28 mouse cellular contexts compared by ENCODE assay signal in the genomic region with DNA sequence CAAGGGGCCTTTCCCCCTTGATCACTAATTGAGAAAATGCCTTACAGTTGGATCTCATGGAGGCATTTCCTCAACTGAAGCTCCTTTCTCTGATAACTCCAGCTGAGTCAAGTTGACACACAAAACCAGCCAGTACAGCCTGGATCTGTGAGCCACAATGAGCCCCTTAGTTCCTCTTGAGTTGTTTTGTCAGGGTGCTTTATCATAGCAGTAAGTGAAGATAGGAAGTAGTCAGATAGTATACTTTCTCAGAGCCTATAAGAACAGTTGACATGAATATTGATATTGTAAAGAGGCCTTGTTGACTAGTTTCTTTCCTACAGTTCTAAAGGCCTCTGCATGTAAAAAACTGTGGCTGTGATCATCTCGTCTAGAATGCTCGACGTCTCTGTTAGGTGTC.
"Had no signal": no experiment of that assay in that cellular context is flagged by ENCODE, and none has a peak within 500 bp of the region (broad histone marks: within the 10 kb centered on the region; RNA-seq: fewer than 3 reads in every experiment).

No protein-coding gene starts in this region.

- H3K9me3 ChIP-seq: limb, embryonic 10.5 days; limb, embryonic 12.5 days; limb, embryonic 13.5 days; limb, embryonic 15.5 days; liver, embryonic 12.5 days; liver, embryonic 13.5 days; liver, embryonic 15.5 days; lung, embryonic 15.5 days; megakaryocyte, embryonic 14.5 days; midbrain, embryonic 10.5 days; midbrain, embryonic 12.5 days; midbrain, embryonic 13.5 days; midbrain, embryonic 15.5 days had no signal

- H3K36me3 ChIP-seq: midbrain, embryonic 15.5 days had no signal

- H3K4me3 ChIP-seq: left cerebral cortex, adult 2 months; limb, embryonic 10.5 days; limb, embryonic 12.5 days; limb, embryonic 13.5 days; limb, embryonic 15.5 days; liver, embryonic 12.5 days; liver, embryonic 13.5 days; liver, embryonic 15.5 days; lung, embryonic 15.5 days; megakaryocyte, embryonic 14.5 days; midbrain, embryonic 10.5 days; midbrain, embryonic 12.5 days; midbrain, embryonic 13.5 days; midbrain, embryonic 15.5 days; myocyte had no signal

- H3K9ac ChIP-seq: limb, embryonic 12.5 days; limb, embryonic 13.5 days; limb, embryonic 15.5 days; liver, embryonic 12.5 days; liver, embryonic 13.5 days; liver, embryonic 14.5 days; liver, embryonic 15.5 days; liver, postnatal 0 days; lung, embryonic 14.5 days; lung, embryonic 15.5 days; midbrain, embryonic 12.5 days; midbrain, embryonic 13.5 days; midbrain, embryonic 15.5 days had no signal

- DNase-seq: left cerebral cortex, postnatal 4 days; liver; liver, embryonic 13.5 days; liver, postnatal 0 days; lung, adult 18-20 months; lung, adult 2 months; lung, embryonic 14.5 days; lung, postnatal 10 days; lung, postnatal 14 days; lung, postnatal 36 days; lung, postnatal 4 days; midbrain, embryonic 14.5 days had no signal

- H3K27me3 ChIP-seq: limb, embryonic 12.5 days; limb, embryonic 13.5 days; limb, embryonic 15.5 days; liver, embryonic 12.5 days; liver, embryonic 13.5 days; liver, embryonic 15.5 days; lung, embryonic 15.5 days; megakaryocyte, embryonic 14.5 days; midbrain, embryonic 12.5 days; midbrain, embryonic 13.5 days; midbrain, embryonic 15.5 days had no signal

- H3K27ac ChIP-seq: left cerebral cortex, adult 2 months; limb, embryonic 10.5 days; limb, embryonic 12.5 days; limb, embryonic 13.5 days; limb, embryonic 15.5 days; liver, embryonic 12.5 days; liver, embryonic 13.5 days; liver, embryonic 14.5 days; liver, embryonic 15.5 days; lung, embryonic 15.5 days; macrophage; midbrain, embryonic 10.5 days; midbrain, embryonic 12.5 days; midbrain, embryonic 13.5 days; midbrain, embryonic 15.5 days had no signal

- H3K4me1 ChIP-seq: limb, embryonic 10.5 days; limb, embryonic 12.5 days; limb, embryonic 13.5 days; limb, embryonic 15.5 days; liver, embryonic 12.5 days; liver, embryonic 13.5 days; liver, embryonic 15.5 days; lung, embryonic 15.5 days; midbrain, embryonic 10.5 days; midbrain, embryonic 12.5 days; midbrain, embryonic 13.5 days; midbrain, embryonic 15.5 days had no signal
